Mouse (Mus musculus) common myeloid progenitor, adult 5-6 weeks (primary cell): Measurements from ENCODE around the gene Pcdh7. TPM values are rescaled to one million over a fixed set of nuclear protein-coding genes. Genes with fewer than 3 reads are reported as not detected.
"Not testable (repeated sequence)": the region's sequence is repeated elsewhere in the genome, so short reads cannot be mapped to it uniquely, and the experiment has no call there.

Experiments
- ATAC-seq: replicated peaks from 2 replicates; pipeline ENCODE4 v1.8.0; 2016; ENCODE audit warnings: low read depth, mild to moderate bottlenecking, moderate TSS enrichment, inconsistent platforms; ENCODE audit not compliant: poor library complexity, severe bottlenecking
- total RNA-seq: library from RNA; stranded (forward); fragments of 200-1000, 187-1606 nt; gene quantifications from 2 replicates; pipeline ENCODE4 v1.2.3, GENCODE M21; 2017

Gene Pcdh7
- total RNA-seq, 1 experiment from 2014 or later = 8.7 TPM

GRCm38 (mm10) chr5:58044216-58044615 is 326.4 kb downstream of the Pcdh7 start:
- ATAC-seq = no peak

- no peak for ATAC-seq
These were observed 363.3 kb downstream of the Pcdh7 start for GRCm38 (mm10) chr5:58081054-58081453.

GRCm38 (mm10) chr5:58082230-58082629 is 364.5 kb downstream of the Pcdh7 start:
- no peak for ATAC-seq

GRCm38 (mm10) chr5:58083056-58083455 is 365.3 kb downstream of the Pcdh7 start:
- no peak for ATAC-seq

GRCm38 (mm10) chr5:58083972-58084371 is 366.2 kb downstream of the Pcdh7 start:
- ATAC-seq = no peak

- ATAC-seq = no peak
These were observed 391.0 kb downstream of the Pcdh7 start for GRCm38 (mm10) chr5:58108665-58109364.

- no peak for ATAC-seq
These were observed 398.3 kb downstream of the Pcdh7 start for GRCm38 (mm10) chr5:58116096-58116495.

GRCm38 (mm10) chr5:58117896-58118295 is 400.1 kb downstream of the Pcdh7 start:
- ATAC-seq = no peak

GRCm38 (mm10) chr5:58118930-58119611 is 401.3 kb downstream of the Pcdh7 start:
- ATAC-seq = no peak

GRCm38 (mm10) chr5:58143897-58144296 is 426.1 kb downstream of the Pcdh7 start:
- no peak for ATAC-seq

- ATAC-seq = no peak
These were observed 436.2 kb downstream of the Pcdh7 start for GRCm38 (mm10) chr5:58153966-58154365.

- no peak for ATAC-seq
These were observed 454.5 kb downstream of the Pcdh7 start for GRCm38 (mm10) chr5:58172218-58172617.

GRCm38 (mm10) chr5:58174335-58174734 is 456.6 kb downstream of the Pcdh7 start:
- ATAC-seq = not testable (repeated sequence)

GRCm38 (mm10) chr5:58175532-58175931 is 457.8 kb downstream of the Pcdh7 start:
- ATAC-seq = no peak
